Mouse (Mus musculus) midbrain, embryonic 13.5 days (tissue): ENCODE results near the gene Plscr2. TPM values are rescaled to one million over a fixed set of nuclear protein-coding genes. Genes with fewer than 3 reads are reported as not detected.

Source experiments
- ATAC-seq: fragments of 200-750 bp; cut with Nextera tagmentation; 2 replicates; pipeline ENCODE4 v1.8.0; 2017; ENCODE audit warnings: mild to moderate bottlenecking, moderate TSS enrichment, moderate library complexity
- H3K27ac ChIP-seq: fragments of 300-500 bp; sonication (generic); 2 replicates; pipeline ENCODE4 v1.5.1; 2015; ENCODE audit warnings: inconsistent platforms, mild to moderate bottlenecking, moderate library complexity
- H3K27me3 ChIP-seq: fragments of 300-500 bp; sonication (generic); 2 replicates; pipeline ENCODE4 v1.6.1; 2015; ENCODE audit warnings: mild to moderate bottlenecking, inconsistent platforms
- H3K36me3 ChIP-seq: fragments of 300-500 bp; sonication (generic); 2 replicates; pipeline ENCODE4 v1.6.1; 2015; ENCODE audit warnings: mild to moderate bottlenecking, inconsistent platforms
- H3K4me1 ChIP-seq: fragments of 300-500 bp; sonication (generic); replicated peaks from 2 replicates; pipeline ENCODE4 v1.6.1; 2015; ENCODE audit warnings: inconsistent platforms
- H3K4me2 ChIP-seq: fragments of 300-500 bp; sonication (generic); replicated peaks from 2 replicates; pipeline ENCODE4 v1.6.1; 2015; ENCODE audit warnings: moderate library complexity, mild to moderate bottlenecking, inconsistent platforms
- H3K4me3 ChIP-seq: fragments of 300-500 bp; sonication (generic); replicated peaks from 2 replicates; pipeline ENCODE4 v1.5.1; 2015; ENCODE audit warnings: mild to moderate bottlenecking, inconsistent platforms
- H3K9ac ChIP-seq: fragments of 300-500 bp; sonication (generic); replicated peaks from 2 replicates; pipeline ENCODE4 v1.6.1; 2015; ENCODE audit warnings: mild to moderate bottlenecking, inconsistent platforms
- H3K9me3 ChIP-seq: fragments of 300-500 bp; sonication (generic); 2 replicates; pipeline ENCODE4 v1.6.1; 2016; ENCODE audit warnings: mild to moderate bottlenecking, inconsistent platforms
- WGBS: fragments of 180-500 bp; shearing (Covaris S2); methylation state at CpG from one replicate; pipeline ENCODE4 v1.1.7; 2015; 5-methylcytosine and 5-hydroxymethylcytosine counted together
- polyA plus RNA-seq: library from polyadenylated mRNA; unstranded; fragments of >200 nt; fragmentation: Nextera tagmentation; extraction: Ambion mirVana; gene quantifications from 2 replicates; pipeline ENCODE4 v1.2.1, GENCODE M21; 2015

Gene Plscr2
- polyA plus RNA-seq, 1 experiment from 2014 or later = 0.36 TPM

- 93% methylated on average over 10 of the region's 10 CpGs for WGBS
- Histone ChIP-seq H3K4me1 (peaks cover 16% of the 10 kb centered on the region), H3K9ac (no peak overlapping the region), H3K4me3 (no peak overlapping the region), H3K9me3 (no peaks in the 10 kb centered on the region), H3K4me2 (no peak overlapping the region), H3K27me3 (no peaks in the 10 kb centered on the region), H3K27ac (no peak overlapping the region), H3K36me3 (no peaks in the 10 kb centered on the region)
- no peak for ATAC-seq
Measured at GRCm38 (mm10) chr9:92253585-92254321, 21.6 kb upstream of the Plscr2 start.

GRCm38 (mm10) chr9:92260481-92261159 lies 14.8 kb upstream of the Plscr2 start:
- H3K9me3 ChIP-seq = no peaks in the 10 kb centered on the region
- no peak overlapping the region for H3K27ac ChIP-seq
- H3K4me1 ChIP-seq = no peaks in the 10 kb centered on the region
- H3K27me3 ChIP-seq = no peaks in the 10 kb centered on the region
- H3K4me2 ChIP-seq = no peak overlapping the region
- H3K4me3 ChIP-seq = no peak overlapping the region
- no peaks in the 10 kb centered on the region for H3K36me3 ChIP-seq
- WGBS = 86% methylated on average over 7 of the region's 7 CpGs
- ATAC-seq = no peak
- no peak overlapping the region for H3K9ac ChIP-seq

GRCm38 (mm10) chr9:92265719-92266118 lies 9.7 kb upstream of the Plscr2 start:
- Histone ChIP-seq H3K4me1 (no peaks in the 10 kb centered on the region), H3K4me2 (no peak overlapping the region), H3K9me3 (no peaks in the 10 kb centered on the region), H3K27ac (no peak overlapping the region), H3K4me3 (no peak overlapping the region), H3K36me3 (0 out of 2 replicates have a peak, but pooled peaks cover 3% of the 10 kb centered on the region), H3K9ac (no peak overlapping the region), H3K27me3 (no peaks in the 10 kb centered on the region)
- 91% methylated on average over 4 of the region's 4 CpGs for WGBS
- no peak for ATAC-seq

GRCm38 (mm10) chr9:92266558-92267171 lies 8.7 kb upstream of the Plscr2 start:
- no peak overlapping the region for H3K27ac ChIP-seq

GRCm38 (mm10) chr9:92267732-92268131 lies 7.7 kb upstream of the Plscr2 start:
- no peak for ATAC-seq

More at GRCm38 (mm10) chr9:92266558-92267171, 8.7 kb upstream of the Plscr2 start:
- no peaks in the 10 kb centered on the region for H3K27me3 ChIP-seq
- no peaks in the 10 kb centered on the region for H3K9me3 ChIP-seq
- 92% methylated on average over 8 of the region's 8 CpGs for WGBS
- H3K9ac ChIP-seq = no peak overlapping the region
- H3K4me3 ChIP-seq = no peak overlapping the region
- no peaks in the 10 kb centered on the region for H3K4me1 ChIP-seq
- ATAC-seq = no peak
- H3K4me2 ChIP-seq = no peak overlapping the region
- H3K36me3 ChIP-seq = 0 out of 2 replicates have a peak, but pooled peaks cover 4% of the 10 kb centered on the region

GRCm38 (mm10) chr9:92269829-92270404 lies 5.5 kb upstream of the Plscr2 start:
- 96% methylated on average over 5 of the region's 5 CpGs for WGBS
- Histone ChIP-seq H3K36me3 (0 out of 2 replicates have a peak, but pooled peaks cover 4% of the 10 kb centered on the region), H3K9ac (no peak overlapping the region), H3K27me3 (no peaks in the 10 kb centered on the region), H3K4me2 (no peak overlapping the region), H3K27ac (no peak overlapping the region), H3K4me3 (no peak overlapping the region), H3K9me3 (no peaks in the 10 kb centered on the region), H3K4me1 (no peaks in the 10 kb centered on the region)
- ATAC-seq = no peak

More at GRCm38 (mm10) chr9:92267732-92268131, 7.7 kb upstream of the Plscr2 start:
- Histone ChIP-seq H3K4me2 (no peak overlapping the region), H3K9me3 (no peaks in the 10 kb centered on the region), H3K27ac (no peak overlapping the region), H3K36me3 (0 out of 2 replicates have a peak, but pooled peaks cover 4% of the 10 kb centered on the region), H3K9ac (no peak overlapping the region), H3K4me3 (no peak overlapping the region), H3K4me1 (no peaks in the 10 kb centered on the region), H3K27me3 (no peaks in the 10 kb centered on the region)
- WGBS = 90% methylated on average over 1 of the region's 1 CpGs

- H3K36me3 ChIP-seq = 0 out of 2 replicates have a peak, but pooled peaks cover 4% of the 10 kb centered on the region
- no peaks in the 10 kb centered on the region for H3K4me1 ChIP-seq
- no peak overlapping the region for H3K4me3 ChIP-seq
- no peak for ATAC-seq
- no peak overlapping the region for H3K27ac ChIP-seq
- H3K27me3 ChIP-seq = no peaks in the 10 kb centered on the region
- 50% methylated on average over 4 of the region's 4 CpGs for WGBS
- H3K9me3 ChIP-seq = no peaks in the 10 kb centered on the region
- no peak overlapping the region for H3K4me2 ChIP-seq
- no peak overlapping the region for H3K9ac ChIP-seq
Measured at GRCm38 (mm10) chr9:92270927-92271326, 4.5 kb upstream of the Plscr2 start.

- 92% methylated on average over 4 of the region's 4 CpGs for WGBS
- Histone ChIP-seq H3K36me3 (0 out of 2 replicates have a peak, but pooled peaks cover 4% of the 10 kb centered on the region), H3K4me3 (no peak overlapping the region), H3K9ac (no peak overlapping the region), H3K9me3 (no peaks in the 10 kb centered on the region), H3K27me3 (no peaks in the 10 kb centered on the region), H3K27ac (no peak overlapping the region), H3K4me2 (no peak overlapping the region), H3K4me1 (no peaks in the 10 kb centered on the region)
- ATAC-seq = no peak
Measured at GRCm38 (mm10) chr9:92272650-92273049, 2.8 kb upstream of the Plscr2 start.

GRCm38 (mm10) chr9:92273271-92273670 lies 2.1 kb upstream of the Plscr2 start:
- no peaks in the 10 kb centered on the region for H3K27me3 ChIP-seq
- H3K4me3 ChIP-seq = no peak overlapping the region
- no peak overlapping the region for H3K4me2 ChIP-seq
- 0 out of 2 replicates have a peak, but pooled peaks cover 4% of the 10 kb centered on the region for H3K36me3 ChIP-seq
- no peaks in the 10 kb centered on the region for H3K4me1 ChIP-seq
- no peak overlapping the region for H3K27ac ChIP-seq
- H3K9ac ChIP-seq = no peak overlapping the region
- H3K9me3 ChIP-seq = no peaks in the 10 kb centered on the region
- ATAC-seq = no peak
- WGBS = 90% methylated on average over 2 of the region's 2 CpGs

- Histone ChIP-seq H3K4me1 (no peaks in the 10 kb centered on the region), H3K4me3 (no peak overlapping the region), H3K27ac (no peak overlapping the region), H3K4me2 (no peak overlapping the region), H3K36me3 (0 out of 2 replicates have a peak, but pooled peaks cover 4% of the 10 kb centered on the region), H3K9ac (no peak overlapping the region), H3K9me3 (no peaks in the 10 kb centered on the region), H3K27me3 (no peaks in the 10 kb centered on the region)
- WGBS = 74% methylated on average over 6 of the region's 6 CpGs
- no peak for ATAC-seq
Measured at GRCm38 (mm10) chr9:92273956-92274762, 1.2 kb upstream of the Plscr2 start.

- Histone ChIP-seq H3K36me3 (no peaks in the 10 kb centered on the region), H3K4me2 (no peak overlapping the region), H3K4me3 (no peak overlapping the region), H3K4me1 (no peaks in the 10 kb centered on the region), H3K27me3 (no peaks in the 10 kb centered on the region), H3K9ac (no peak overlapping the region), H3K9me3 (no peaks in the 10 kb centered on the region), H3K27ac (no peak overlapping the region)
- 87% methylated on average over 7 of the region's 7 CpGs for WGBS
- no peak for ATAC-seq
Measured at GRCm38 (mm10) chr9:92276360-92276759, 958 bp downstream of the Plscr2 start.
